Mouse (Mus musculus) ES-E14 (cell line): ENCODE measurements around the gene Pbx2.

Source experiments
- CHD2 ChIP-seq: IDR thresholded peaks from 2 replicates; pipeline ENCODE4 v1.6.1; 2014; ENCODE audit warnings: mild to moderate bottlenecking, low read depth, low read length, inconsistent platforms
- ZC3H11A ChIP-seq: IDR thresholded peaks from 2 replicates; pipeline ENCODE4 v1.6.1; 2012; ENCODE audit warnings: low read depth, mild to moderate bottlenecking, inconsistent platforms, low read length, borderline replicate concordance

DNA sequence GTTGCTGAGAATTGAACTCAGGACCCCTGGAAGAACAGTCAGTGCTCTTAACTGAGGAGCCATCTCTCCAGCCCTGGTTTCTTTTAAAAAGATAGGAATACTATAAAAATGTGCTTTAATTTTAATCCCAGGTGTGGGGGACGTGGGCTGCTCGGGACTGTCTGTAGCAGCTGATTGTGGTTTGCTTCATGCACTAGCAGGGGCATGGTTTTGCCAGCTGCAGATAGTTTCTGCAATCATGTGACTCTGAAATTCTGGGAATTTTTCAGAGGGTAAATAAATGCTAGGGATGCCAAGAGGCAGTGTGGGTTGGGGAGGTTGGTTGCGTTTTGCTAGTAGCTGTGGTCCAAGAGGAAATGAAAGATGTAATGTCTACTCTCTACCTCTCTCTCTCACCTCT lies 50.9 kb downstream of the Pbx2 start:
- TF ChIP-seq ZC3H11A (no peak), CHD2 (no peak)
